Mouse (Mus musculus) intestine, embryonic 15.5 days (tissue): ENCODE measurements at regions not wholly inside any gene's neighbourhood (a gene's known extent, or its start where the extent isn't known, plus 50 kb on each side); places are given as distances from the start of the nearest gene placed in this dataset.
A peak's percentile ranks its signal among the peaks of the same experiment; 100 is the strongest.

Experiments
- ATAC-seq: fragments of 200-750 bp; cut with Nextera tagmentation; 2 replicates; pipeline ENCODE4 v1.8.0; 2017; ENCODE audit warnings: moderate TSS enrichment, moderate library complexity
- H3K27ac ChIP-seq: fragments of 300-500 bp; sonication (generic); 2 replicates; pipeline ENCODE4 v1.5.1; 2015; ENCODE audit warnings: mild to moderate bottlenecking, inconsistent platforms
- H3K27me3 ChIP-seq: fragments of 300-500 bp; sonication (generic); replicated peaks from 2 replicates; pipeline ENCODE4 v1.6.1; 2015; ENCODE audit warnings: inconsistent platforms
- H3K36me3 ChIP-seq: fragments of 300-500 bp; sonication (generic); 2 replicates; pipeline ENCODE4 v1.6.1; 2015; ENCODE audit warnings: inconsistent platforms
- H3K4me1 ChIP-seq: fragments of 300-500 bp; sonication (generic); replicated peaks from 2 replicates; pipeline ENCODE4 v1.6.1; 2015; ENCODE audit warnings: inconsistent platforms
- H3K4me2 ChIP-seq: fragments of 300-500 bp; sonication (generic); replicated peaks from 2 replicates; pipeline ENCODE4 v1.6.1; 2015; ENCODE audit warnings: mild to moderate bottlenecking, inconsistent platforms
- H3K4me3 ChIP-seq: fragments of 300-500 bp; sonication (generic); replicated peaks from 2 replicates; pipeline ENCODE4 v1.5.1; 2015; ENCODE audit warnings: inconsistent platforms
- H3K9ac ChIP-seq: fragments of 300-500 bp; sonication (generic); 2 replicates; pipeline ENCODE4 v1.6.1; 2015; ENCODE audit warnings: inconsistent platforms
- H3K9me3 ChIP-seq: fragments of 300-500 bp; sonication (generic); 2 replicates; pipeline ENCODE4 v1.6.1; 2016; ENCODE audit warnings: inconsistent platforms
- whole genome bisulfite sequencing: fragments of 180-500 bp; shearing (Covaris S2); methylation state at CpG from one replicate; pipeline ENCODE4 v1.1.7; 2015; 5-methylcytosine and 5-hydroxymethylcytosine counted together

GRCm38 (mm10) chr11:79815156-79815555 lies 147.0 kb downstream of the Utp6 start:
- WGBS = 91% methylated on average over 3 of the region's 3 CpGs
- no peaks in the 10 kb centered on the region for H3K36me3 ChIP-seq
- no peak overlapping the region for H3K27ac ChIP-seq
- no peak overlapping the region for H3K9ac ChIP-seq
- H3K4me1 ChIP-seq = no peaks in the 10 kb centered on the region
- no peaks in the 10 kb centered on the region for H3K27me3 ChIP-seq
- ATAC-seq = no peak
- H3K4me3 ChIP-seq = no peak overlapping the region
- H3K9me3 ChIP-seq = no peaks in the 10 kb centered on the region
- no peak overlapping the region for H3K4me2 ChIP-seq

GRCm38 (mm10) chr11:79806911-79807466 lies 155.2 kb downstream of the Utp6 start:
- ATAC-seq = peak; percentile 39
- H3K4me3 ChIP-seq = no peak overlapping the region
- peak overlapping the region; percentile 77 for H3K27ac ChIP-seq
- H3K36me3 ChIP-seq = no peaks in the 10 kb centered on the region
- 22% methylated on average over 17 of the region's 17 CpGs for WGBS
- H3K4me1 ChIP-seq = peaks cover 22% of the 10 kb centered on the region
- H3K9me3 ChIP-seq = no peaks in the 10 kb centered on the region
- no peaks in the 10 kb centered on the region for H3K27me3 ChIP-seq
- peak overlapping the region; percentile 41 for H3K4me2 ChIP-seq
- H3K9ac ChIP-seq = no peak overlapping the region

GRCm38 (mm10) chr11:79806417-79806816 lies 155.8 kb downstream of the Utp6 start:
- 66% methylated on average over 10 of the region's 10 CpGs for WGBS
- ATAC-seq = no peak
- Histone ChIP-seq H3K27me3 (no peaks in the 10 kb centered on the region), H3K36me3 (no peaks in the 10 kb centered on the region), H3K9me3 (no peaks in the 10 kb centered on the region), H3K27ac (peak overlapping the region; percentile 77), H3K4me3 (no peak overlapping the region), H3K4me1 (peaks cover 23% of the 10 kb centered on the region), H3K9ac (no peak overlapping the region), H3K4me2 (peak overlapping the region; percentile 41; the same call in 1 of the 2 replicates)

- H3K9me3 ChIP-seq = no peaks in the 10 kb centered on the region
- no peak overlapping the region for H3K9ac ChIP-seq
- H3K4me1 ChIP-seq = peaks cover 23% of the 10 kb centered on the region
- peak; percentile 57 for ATAC-seq
- WGBS = 36% methylated on average over 10 of the region's 10 CpGs
- H3K36me3 ChIP-seq = no peaks in the 10 kb centered on the region
- peak overlapping the region; percentile 77 for H3K27ac ChIP-seq
- H3K4me2 ChIP-seq = 0 out of 2 replicates have a peak overlapping the region, but pooled peaks have one; percentile 7
- H3K4me3 ChIP-seq = no peak overlapping the region
- no peaks in the 10 kb centered on the region for H3K27me3 ChIP-seq
Observed at GRCm38 (mm10) chr11:79805981-79806415, 156.2 kb downstream of the Utp6 start.

GRCm38 (mm10) chr11:79803971-79804370 lies 158.2 kb downstream of the Utp6 start:
- 54% methylated on average over 2 of the region's 2 CpGs for WGBS
- Histone ChIP-seq H3K9ac (no peak overlapping the region), H3K36me3 (no peaks in the 10 kb centered on the region), H3K9me3 (no peaks in the 10 kb centered on the region), H3K27me3 (no peaks in the 10 kb centered on the region), H3K4me2 (no peak overlapping the region), H3K4me1 (peaks cover 23% of the 10 kb centered on the region), H3K4me3 (no peak overlapping the region), H3K27ac (no peak overlapping the region)
- no peak for ATAC-seq

GRCm38 (mm10) chr11:79803006-79803405 lies 159.2 kb downstream of the Utp6 start:
- 40% methylated on average over 5 of the region's 5 CpGs for WGBS
- Histone ChIP-seq H3K4me3 (no peak overlapping the region), H3K27ac (peak overlapping the region; percentile 45), H3K9me3 (no peaks in the 10 kb centered on the region), H3K9ac (no peak overlapping the region), H3K4me1 (peaks cover 23% of the 10 kb centered on the region), H3K36me3 (no peaks in the 10 kb centered on the region), H3K27me3 (no peaks in the 10 kb centered on the region), H3K4me2 (no peak overlapping the region)
- ATAC-seq = peak; percentile 83

GRCm38 (mm10) chr11:79802566-79802965 lies 159.6 kb downstream of the Utp6 start:
- no peaks in the 10 kb centered on the region for H3K27me3 ChIP-seq
- H3K27ac ChIP-seq = peak overlapping the region; percentile 51
- no peaks in the 10 kb centered on the region for H3K9me3 ChIP-seq
- H3K4me1 ChIP-seq = peaks cover 23% of the 10 kb centered on the region
- H3K4me2 ChIP-seq = no peak overlapping the region
- ATAC-seq = peak; percentile 30
- H3K4me3 ChIP-seq = no peak overlapping the region
- no peaks in the 10 kb centered on the region for H3K36me3 ChIP-seq
- 46% methylated on average over 13 of the region's 13 CpGs for WGBS
- no peak overlapping the region for H3K9ac ChIP-seq

- Histone ChIP-seq H3K27me3 (no peaks in the 10 kb centered on the region), H3K27ac (no peak overlapping the region), H3K36me3 (no peaks in the 10 kb centered on the region), H3K4me3 (no peak overlapping the region), H3K4me1 (peaks cover 5% of the 10 kb centered on the region; the same call in 1 of the 2 replicates), H3K9me3 (no peaks in the 10 kb centered on the region), H3K4me2 (no peak overlapping the region), H3K9ac (no peak overlapping the region)
- 49% methylated on average over 8 of the region's 8 CpGs for WGBS
- ATAC-seq = no peak
Observed at GRCm38 (mm10) chr11:79800256-79800655, 161.9 kb downstream of the Utp6 start.

- peaks cover 36% of the 10 kb centered on the region for H3K4me1 ChIP-seq
- H3K27ac ChIP-seq = 0 out of 2 replicates have a peak overlapping the region, but pooled peaks have one; percentile 13
- no peaks in the 10 kb centered on the region for H3K9me3 ChIP-seq
- no peak for ATAC-seq
- H3K27me3 ChIP-seq = no peaks in the 10 kb centered on the region
- no peak overlapping the region for H3K4me2 ChIP-seq
- no peak overlapping the region for H3K9ac ChIP-seq
- H3K4me3 ChIP-seq = no peak overlapping the region
- WGBS = 72% methylated on average over 3 of the region's 3 CpGs
- H3K36me3 ChIP-seq = no peaks in the 10 kb centered on the region
Observed at GRCm38 (mm10) chr11:79788251-79788741, 173.9 kb downstream of the Utp6 start.

- H3K4me2 ChIP-seq = no peak overlapping the region
- peaks cover 34% of the 10 kb centered on the region for H3K4me1 ChIP-seq
- no peak overlapping the region for H3K9ac ChIP-seq
- H3K27ac ChIP-seq = 0 out of 2 replicates have a peak overlapping the region, but pooled peaks have one; percentile 13
- no peaks in the 10 kb centered on the region for H3K9me3 ChIP-seq
- no peaks in the 10 kb centered on the region for H3K36me3 ChIP-seq
- ATAC-seq = no peak
- WGBS = 77% methylated on average over 1 of the region's 1 CpGs
- no peak overlapping the region for H3K4me3 ChIP-seq
- no peaks in the 10 kb centered on the region for H3K27me3 ChIP-seq
Observed at GRCm38 (mm10) chr11:79787766-79788165, 174.4 kb downstream of the Utp6 start.

GRCm38 (mm10) chr11:79784071-79784470 lies 178.1 kb downstream of the Utp6 start:
- ATAC-seq = no peak
- Histone ChIP-seq H3K4me1 (peaks cover 20% of the 10 kb centered on the region), H3K36me3 (no peaks in the 10 kb centered on the region), H3K9me3 (no peaks in the 10 kb centered on the region), H3K4me3 (no peak overlapping the region), H3K27me3 (no peaks in the 10 kb centered on the region), H3K27ac (no peak overlapping the region), H3K9ac (no peak overlapping the region), H3K4me2 (no peak overlapping the region)
- 80% methylated on average over 3 of the region's 3 CpGs for WGBS

- H3K4me1 ChIP-seq = peaks cover 13% of the 10 kb centered on the region
- H3K27ac ChIP-seq = no peak overlapping the region
- no peaks in the 10 kb centered on the region for H3K9me3 ChIP-seq
- H3K36me3 ChIP-seq = no peaks in the 10 kb centered on the region
- 59% methylated on average over 5 of the region's 5 CpGs for WGBS
- H3K4me2 ChIP-seq = no peak overlapping the region
- peak; percentile 61 for ATAC-seq
- no peak overlapping the region for H3K4me3 ChIP-seq
- no peaks in the 10 kb centered on the region for H3K27me3 ChIP-seq
- H3K9ac ChIP-seq = no peak overlapping the region
Observed at GRCm38 (mm10) chr11:79781966-79782365, 180.2 kb downstream of the Utp6 start.

- Histone ChIP-seq H3K4me2 (no peak overlapping the region), H3K27ac (no peak overlapping the region; the same call in 1 of the 2 replicates), H3K9me3 (no peaks in the 10 kb centered on the region), H3K4me3 (no peak overlapping the region), H3K4me1 (peaks cover 13% of the 10 kb centered on the region), H3K9ac (no peak overlapping the region), H3K36me3 (no peaks in the 10 kb centered on the region), H3K27me3 (no peaks in the 10 kb centered on the region)
- WGBS = 52% methylated on average over 5 of the region's 5 CpGs
- no peak for ATAC-seq
Observed at GRCm38 (mm10) chr11:79779756-79780155, 182.4 kb downstream of the Utp6 start.
